Mouse (Mus musculus) lung, adult 2 months (tissue): Measurements from ENCODE around the gene Dtnb.

Experiments
- CTCF ChIP-seq: fragments of 200-500 bp; IDR thresholded peaks from 2 replicates; pipeline ENCODE4 v1.5.1; 2011; ENCODE audit warnings: mild to moderate bottlenecking, low read length, control low read depth; ENCODE audit not compliant: insufficient read depth
- POLR2A ChIP-seq: fragments of 200-500 bp; IDR thresholded peaks from 2 replicates; pipeline ENCODE4 v1.6.1; 2011; ENCODE audit warnings: low read depth, mild to moderate bottlenecking, control low read depth, low read length, borderline replicate concordance; ENCODE audit errors: extremely low read depth

DNA sequence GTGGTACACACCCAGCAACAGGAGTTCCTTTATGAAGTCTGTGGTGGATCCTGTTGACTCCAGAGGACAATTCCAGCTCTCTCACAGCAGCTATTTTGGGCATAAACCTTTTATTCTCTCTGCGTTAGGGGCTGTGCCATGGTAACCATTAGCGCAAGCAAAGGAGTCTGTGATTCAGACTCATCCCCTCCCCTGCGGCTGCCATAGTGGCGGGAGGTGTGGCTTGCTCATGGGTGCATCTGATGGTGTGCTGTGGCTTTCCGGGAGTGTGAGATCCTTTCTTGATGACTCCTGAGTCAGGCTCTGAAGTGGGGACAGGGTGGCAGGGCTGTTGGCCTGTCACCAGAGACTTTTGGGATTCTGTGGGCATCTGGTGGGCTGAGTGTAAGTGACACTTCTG lies 251.2 kb downstream of the Dtnb start:
- TF ChIP-seq CTCF (no peak), POLR2A (no peak)
